Mouse (Mus musculus): ENCODE measurements around the gene Zfc3h1. TPM values are rescaled to one million over a fixed set of nuclear protein-coding genes. Genes with fewer than 3 reads are reported as not detected.

Gene Zfc3h1
- total and polyA plus RNA-seq, 3 experiments = 6.6 to 44.5 (median 32.0) TPM

- DNase-seq = no peak
Observed at GRCm38 (mm10) chr10:115383644-115384220, 1.0 kb upstream of the Zfc3h1 start.

- DNase-seq = peak; percentile 83
Observed at GRCm38 (mm10) chr10:115385018-115386002, 551 bp downstream of the Zfc3h1 start.

GRCm38 (mm10) chr10:115387891-115388290 is 3.1 kb downstream of the Zfc3h1 start:
- DNase-seq = no peak

GRCm38 (mm10) chr10:115391076-115391475 is 6.3 kb downstream of the Zfc3h1 start:
- DNase-seq = no peak

GRCm38 (mm10) chr10:115391896-115392295 is 7.1 kb downstream of the Zfc3h1 start:
- no peak for DNase-seq

GRCm38 (mm10) chr10:115406393-115406792 is 21.6 kb downstream of the Zfc3h1 start:
- DNase-seq = peak; percentile 55

GRCm38 (mm10) chr10:115413496-115413895 is 28.7 kb downstream of the Zfc3h1 start:
- DNase-seq = no peak

GRCm38 (mm10) chr10:115414056-115414455 is 29.3 kb downstream of the Zfc3h1 start:
- DNase-seq = no peak

- no peak for DNase-seq
Observed at GRCm38 (mm10) chr10:115421976-115422375, 37.2 kb downstream of the Zfc3h1 start.

GRCm38 (mm10) chr10:115425351-115425750 is 40.6 kb downstream of the Zfc3h1 start:
- no peak for DNase-seq

- no peak for DNase-seq
Observed at GRCm38 (mm10) chr10:115437286-115437685, 52.5 kb downstream of the Zfc3h1 start.

- no peak for DNase-seq
Observed at GRCm38 (mm10) chr10:115448614-115449013, 63.9 kb downstream of the Zfc3h1 start.

GRCm38 (mm10) chr10:115457368-115458021 is 72.7 kb downstream of the Zfc3h1 start:
- no peak for DNase-seq

GRCm38 (mm10) chr10:115462646-115463045 is 77.9 kb downstream of the Zfc3h1 start:
- DNase-seq = no peak

- DNase-seq = no peak
Observed at GRCm38 (mm10) chr10:115465072-115465471, 80.3 kb downstream of the Zfc3h1 start.

GRCm38 (mm10) chr10:115465778-115466177 is 81.0 kb downstream of the Zfc3h1 start:
- no peak for DNase-seq

- no peak for DNase-seq
Observed at GRCm38 (mm10) chr10:115467985-115468384, 83.2 kb downstream of the Zfc3h1 start.

GRCm38 (mm10) chr10:115468632-115469031 is 83.9 kb downstream of the Zfc3h1 start:
- no peak for DNase-seq

- no peak for DNase-seq
Observed at GRCm38 (mm10) chr10:115469040-115469439, 84.3 kb downstream of the Zfc3h1 start.

- no peak for DNase-seq
Observed at GRCm38 (mm10) chr10:115470621-115471334, 86.0 kb downstream of the Zfc3h1 start.

- DNase-seq = no peak
Observed at GRCm38 (mm10) chr10:115473213-115473961, 88.6 kb downstream of the Zfc3h1 start.
